Mouse (Mus musculus) limb, embryonic 14.5 days (tissue): Measurements from ENCODE around the gene Rasgrf1. TPM values are rescaled to one million over a fixed set of nuclear protein-coding genes. Genes with fewer than 3 reads are reported as not detected.

ENCODE experiments used
- ATAC-seq: fragments of 200-750 bp; cut with Nextera tagmentation; 2 replicates; pipeline ENCODE4 v1.8.0; 2017; ENCODE audit warnings: low read depth, moderate number of reproducible peaks, moderate TSS enrichment; ENCODE audit not compliant: low FRiP score
- DNase-seq: peaks from one replicate; pipeline ENCODE4 v3.0.0-alpha.2; 2015; ENCODE audit warnings: low spot score
- H3K27ac ChIP-seq: fragments of 300-500 bp; sonication (generic); replicated peaks from 2 replicates; pipeline ENCODE4 v1.5.1; 2014; ENCODE audit warnings: low read depth, mild to moderate bottlenecking, low read length, moderate library complexity, mixed read lengths
- H3K27me3 ChIP-seq: fragments of 300-500 bp; sonication (generic); 2 replicates; pipeline ENCODE4 v1.6.1; 2014; ENCODE audit warnings: low read length, mixed read lengths; ENCODE audit not compliant: control insufficient read depth, insufficient read depth
- H3K36me3 ChIP-seq: fragments of 300-500 bp; sonication (generic); 2 replicates; pipeline ENCODE4 v1.6.1; 2014; ENCODE audit warnings: mild to moderate bottlenecking, low read length, moderate library complexity, mixed read lengths; ENCODE audit not compliant: control insufficient read depth, insufficient read depth
- H3K4me1 ChIP-seq: fragments of 300-500 bp; sonication (generic); 2 replicates; pipeline ENCODE4 v1.6.1; 2014; ENCODE audit warnings: antibody characterized with exemption, low read length, mixed read lengths; ENCODE audit not compliant: control insufficient read depth, insufficient read depth
- H3K4me2 ChIP-seq: fragments of 300-500 bp; sonication (generic); replicated peaks from 2 replicates; pipeline ENCODE4 v1.6.1; 2014; ENCODE audit warnings: low read depth, mild to moderate bottlenecking, low read length, moderate library complexity; ENCODE audit not compliant: severe bottlenecking
- H3K4me3 ChIP-seq: fragments of 300-500 bp; sonication (generic); replicated peaks from 2 replicates; pipeline ENCODE4 v1.5.1; 2014; ENCODE audit warnings: low read length
- H3K9ac ChIP-seq: fragments of 300-500 bp; sonication (generic); 2 replicates; pipeline ENCODE4 v1.6.1; 2014; ENCODE audit warnings: mild to moderate bottlenecking, low read depth, low read length, moderate library complexity; ENCODE audit not compliant: severe bottlenecking
- H3K9me3 ChIP-seq: fragments of 300-500 bp; sonication (generic); 2 replicates; pipeline ENCODE4 v1.6.1; 2016; ENCODE audit warnings: low read length; ENCODE audit not compliant: control insufficient read depth
- POLR2A ChIP-seq: fragments of 200-500 bp; IDR thresholded peaks from 2 replicates; pipeline ENCODE4 v1.8.0; 2012; ENCODE audit warnings: inconsistent platforms, mild to moderate bottlenecking, moderate library complexity, borderline replicate concordance; ENCODE audit not compliant: insufficient read depth, insufficient read length; ENCODE audit errors: extremely low read depth
- WGBS: fragments of 180-500 bp; shearing (Covaris S2); extraction: QIAGEN DNeasy Blood & Tissue Kit; methylation state at CpG from one replicate; pipeline ENCODE4 v1.1.7; 2014; 5-methylcytosine and 5-hydroxymethylcytosine counted together
- polyA plus RNA-seq, 2 experiments: library from polyadenylated mRNA; depleted of rRNA in 1 of 2; stranded (reverse) in 1 of 2; unstranded in 1 of 2; fragments of >200 nt; fragmentation: Nextera tagmentation in 1 of 2; extraction: Ambion mirVana in 1 of 2; gene quantifications; 2 replicates each; pipeline versions ENCODE4 v1.2.1 to v1.2.3; 2012 to 2014

Gene Rasgrf1
- polyA plus RNA-seq, 2 experiments: 0.55 to 1.1 TPM

DNA sequence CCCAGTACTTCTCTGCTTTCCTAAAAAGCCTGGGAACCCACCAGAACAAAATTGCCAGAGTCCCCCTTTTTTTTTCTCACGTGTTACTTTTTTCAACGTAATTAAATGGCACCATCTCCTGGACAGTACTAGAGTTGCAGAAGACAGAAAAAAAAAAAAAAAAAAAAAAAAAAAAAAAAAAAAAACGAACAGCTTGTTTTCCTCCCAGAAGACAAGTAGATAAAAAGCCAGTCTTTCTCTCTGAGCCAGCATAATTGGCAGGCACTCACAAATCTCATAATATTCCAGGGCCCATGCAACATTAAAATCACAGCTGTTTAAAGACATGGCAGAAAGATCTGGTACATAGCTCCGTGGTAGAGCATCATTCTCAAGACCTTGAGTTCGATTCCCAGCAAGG is 64.1 kb downstream of the Rasgrf1 start:
- ATAC-seq: no peak
- H3K9me3 ChIP-seq: no peaks in the 10 kb centered on the region
- no peaks in the 10 kb centered on the region for H3K27me3 ChIP-seq
- 37% methylated on average over 5 of the region's 5 CpGs for WGBS
- no peak overlapping the region for H3K9ac ChIP-seq
- H3K4me2 ChIP-seq: no peak overlapping the region
- H3K4me1 ChIP-seq: no peaks in the 10 kb centered on the region
- H3K36me3 ChIP-seq: no peaks in the 10 kb centered on the region
- peak; percentile 13 for DNase-seq
- no peak overlapping the region for H3K27ac ChIP-seq
- no peak overlapping the region for H3K4me3 ChIP-seq
- TF ChIP-seq POLR2A: no peak

DNA sequence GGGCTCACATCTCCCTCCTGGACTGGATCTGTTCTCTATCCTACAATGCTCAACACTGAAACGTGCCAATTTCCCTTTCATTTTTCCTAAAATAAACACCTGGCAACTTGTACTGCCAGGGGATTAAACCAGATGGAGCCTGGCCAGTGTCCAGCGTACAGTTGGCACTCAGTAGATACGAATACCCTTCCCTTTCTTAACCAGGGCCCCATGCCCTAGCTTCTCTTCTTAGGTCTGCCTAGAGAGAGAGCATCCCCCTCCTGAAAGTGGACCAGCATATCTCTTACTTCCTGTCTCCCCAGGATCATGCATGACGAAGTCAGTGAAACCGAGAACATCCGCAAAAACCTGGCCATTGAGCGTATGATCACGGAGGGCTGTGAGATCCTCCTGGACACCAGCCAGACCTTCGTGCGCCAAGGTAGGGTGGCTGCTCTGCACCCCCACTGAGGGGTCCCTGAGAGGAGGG is 64.8 kb downstream of the Rasgrf1 start:
- Histone ChIP-seq H3K27ac (no peak overlapping the region), H3K4me3 (no peak overlapping the region), H3K4me1 (no peaks in the 10 kb centered on the region), H3K4me2 (no peak overlapping the region), H3K9me3 (no peaks in the 10 kb centered on the region), H3K36me3 (no peaks in the 10 kb centered on the region), H3K9ac (no peak overlapping the region), H3K27me3 (no peaks in the 10 kb centered on the region)
- WGBS: 78% methylated on average over 10 of the region's 10 CpGs
- ATAC-seq: no peak
- no peak for DNase-seq
- no peak for TF ChIP-seq POLR2A

GRCm38 (mm10) chr9:89976366-89976940 is 66.7 kb downstream of the Rasgrf1 start:
- Histone ChIP-seq H3K9ac (no peak overlapping the region), H3K4me1 (no peaks in the 10 kb centered on the region), H3K27ac (no peak overlapping the region), H3K36me3 (no peaks in the 10 kb centered on the region), H3K9me3 (no peaks in the 10 kb centered on the region), H3K27me3 (no peaks in the 10 kb centered on the region), H3K4me2 (no peak overlapping the region), H3K4me3 (no peak overlapping the region)
- WGBS: 77% methylated on average over 6 of the region's 6 CpGs
- TF ChIP-seq POLR2A: no peak
- ATAC-seq: no peak
- DNase-seq: no peak

DNA sequence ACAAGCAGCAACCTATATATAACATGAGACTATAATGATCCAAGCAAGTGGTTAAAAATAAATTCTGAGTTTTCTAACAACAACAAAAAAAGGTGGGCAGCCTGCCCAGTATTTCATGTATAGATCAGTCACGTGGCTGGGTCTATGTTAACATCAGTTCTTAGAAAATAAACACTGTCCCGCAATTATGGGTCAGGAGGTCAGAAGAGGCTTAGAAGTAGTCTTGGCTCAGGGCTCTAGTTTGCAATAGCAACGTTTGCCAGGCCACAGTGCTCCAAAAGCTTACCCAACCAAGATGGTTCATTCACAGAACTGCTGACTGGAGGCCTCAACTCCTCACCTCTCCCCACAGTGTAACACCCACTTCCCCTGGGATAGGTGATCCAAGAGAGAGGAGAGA is 69.5 kb downstream of the Rasgrf1 start:
- H3K4me1 ChIP-seq: no peaks in the 10 kb centered on the region
- DNase-seq (no peak), ATAC-seq (no peak)
- H3K27ac ChIP-seq: no peak overlapping the region
- H3K27me3 ChIP-seq: no peaks in the 10 kb centered on the region
- no peaks in the 10 kb centered on the region for H3K36me3 ChIP-seq
- no peaks in the 10 kb centered on the region for H3K9me3 ChIP-seq
- H3K4me2 ChIP-seq: no peak overlapping the region
- H3K4me3 ChIP-seq: no peak overlapping the region
- WGBS: 33% methylated on average over 3 of the region's 3 CpGs
- no peak for TF ChIP-seq POLR2A
- H3K9ac ChIP-seq: no peak overlapping the region

GRCm38 (mm10) chr9:89982256-89982655 is 72.5 kb downstream of the Rasgrf1 start:
- ATAC-seq (no peak), DNase-seq (no peak)
- no peak for TF ChIP-seq POLR2A
- H3K27ac ChIP-seq: no peak overlapping the region
- no peak overlapping the region for H3K4me3 ChIP-seq
- H3K4me1 ChIP-seq: no peaks in the 10 kb centered on the region
- no peak overlapping the region for H3K4me2 ChIP-seq
- WGBS: 57% methylated on average over 1 of the region's 1 CpGs
- H3K27me3 ChIP-seq: no peaks in the 10 kb centered on the region
- no peaks in the 10 kb centered on the region for H3K9me3 ChIP-seq
- H3K9ac ChIP-seq: no peak overlapping the region
- H3K36me3 ChIP-seq: no peaks in the 10 kb centered on the region
